Mouse (Mus musculus) intestine, postnatal 0 days (tissue): ENCODE results near the gene Serpinb1c. TPM values are rescaled to one million over a fixed set of nuclear protein-coding genes. Genes with fewer than 3 reads are reported as not detected.

Experiments used
- ATAC-seq: fragments of 200-750 bp; cut with Nextera tagmentation; 2 replicates; pipeline ENCODE4 v1.8.0; 2017; ENCODE audit warnings: mild to moderate bottlenecking, moderate TSS enrichment, moderate library complexity
- H3K27ac ChIP-seq: fragments of 300-500 bp; sonication (generic); 2 replicates; pipeline ENCODE4 v1.5.1; 2014; ENCODE audit warnings: mild to moderate bottlenecking, low read depth, low read length, moderate library complexity
- H3K27me3 ChIP-seq: fragments of 300-500 bp; sonication (generic); replicated peaks from 2 replicates; pipeline ENCODE4 v1.6.1; 2014; ENCODE audit warnings: low read length, mixed read lengths; ENCODE audit not compliant: control insufficient read depth, insufficient read depth
- H3K36me3 ChIP-seq: fragments of 300-500 bp; sonication (generic); 2 replicates; pipeline ENCODE4 v1.6.1; 2014; ENCODE audit warnings: mild to moderate bottlenecking, moderate library complexity; ENCODE audit not compliant: control insufficient read depth, insufficient read depth
- H3K4me1 ChIP-seq: fragments of 300-500 bp; sonication (generic); replicated peaks from 2 replicates; pipeline ENCODE4 v1.6.1; 2014; ENCODE audit warnings: antibody characterized with exemption, low read length, mixed read lengths; ENCODE audit not compliant: control insufficient read depth, insufficient read depth
- H3K4me2 ChIP-seq: fragments of 300-500 bp; sonication (generic); replicated peaks from 2 replicates; pipeline ENCODE4 v1.6.1; 2014; ENCODE audit warnings: low read depth, mild to moderate bottlenecking, moderate library complexity
- H3K4me3 ChIP-seq: fragments of 300-500 bp; sonication (generic); 2 replicates; pipeline ENCODE4 v1.5.1; 2014; ENCODE audit warnings: low read depth, low read length
- H3K9ac ChIP-seq: fragments of 300-500 bp; sonication (generic); 2 replicates; pipeline ENCODE4 v1.6.1; 2014; ENCODE audit warnings: mild to moderate bottlenecking, low read depth, low read length
- H3K9me3 ChIP-seq: fragments of 300-500 bp; sonication (generic); 2 replicates; pipeline ENCODE4 v1.6.1; 2016; ENCODE audit warnings: mixed run types; ENCODE audit not compliant: control insufficient read depth
- CTCF ChIP-seq: sonication (generic); IDR thresholded peaks from 2 replicates; pipeline ENCODE4 v1.5.1; 2016; ENCODE audit warnings: low read depth, mild to moderate bottlenecking, control low read depth, antibody characterized with exemption, moderate library complexity
- WGBS: fragments of 180-500 bp; shearing (Covaris S2); extraction: QIAGEN DNeasy Blood & Tissue Kit; methylation state at CpG from one replicate; pipeline ENCODE4 v1.1.7; 2014; 5-methylcytosine and 5-hydroxymethylcytosine counted together
- polyA plus RNA-seq: library from polyadenylated mRNA; unstranded; fragments of >200 nt; fragmentation: Nextera tagmentation; extraction: Ambion mirVana; gene quantifications from 2 replicates; pipeline ENCODE4 v1.2.1, GENCODE M21; 2015

The Serpinb1c gene
- polyA plus RNA-seq, 1 experiment from 2014 or later, result not detected

- Histone ChIP-seq H3K4me1 (peaks cover 2% of the 10 kb centered on the region; the same call in 1 of the 2 replicates), H3K9ac (no peak overlapping the region), H3K27me3 (no peaks in the 10 kb centered on the region), H3K4me3 (no peak overlapping the region), H3K27ac (no peak overlapping the region), H3K36me3 (peaks cover 40% of the 10 kb centered on the region), H3K9me3 (no peaks in the 10 kb centered on the region), H3K4me2 (no peak overlapping the region)
- ATAC-seq, result no peak
- TF ChIP-seq CTCF, result no peak
Observed at GRCm38 (mm10) chr13:32846221-32846620, 51.8 kb downstream of the Serpinb1c start.

- no peaks in the 10 kb centered on the region for H3K9me3 ChIP-seq
- H3K27ac ChIP-seq, result no peak overlapping the region
- H3K4me3 ChIP-seq, result no peak overlapping the region
- WGBS, result 93% methylated on average over 3 of the region's 3 CpGs
- H3K4me1 ChIP-seq, result no peaks in the 10 kb centered on the region
- no peak overlapping the region for H3K9ac ChIP-seq
- no peak overlapping the region for H3K4me2 ChIP-seq
- no peaks in the 10 kb centered on the region for H3K27me3 ChIP-seq
- ATAC-seq, result peak; percentile 34; the same call in 1 of the 2 replicates
- peaks cover 24% of the 10 kb centered on the region for H3K36me3 ChIP-seq
- no peak for TF ChIP-seq CTCF
Observed at GRCm38 (mm10) chr13:32841349-32841748, 56.7 kb downstream of the Serpinb1c start.

- no peak overlapping the region for H3K27ac ChIP-seq
- H3K9me3 ChIP-seq, result no peaks in the 10 kb centered on the region
- H3K9ac ChIP-seq, result no peak overlapping the region
- H3K4me2 ChIP-seq, result no peak overlapping the region
- ATAC-seq, result no peak
- TF ChIP-seq CTCF, result no peak
- 24% methylated on average over 1 of the region's 1 CpGs for WGBS
- H3K4me1 ChIP-seq, result no peaks in the 10 kb centered on the region
- H3K36me3 ChIP-seq, result peaks cover 15% of the 10 kb centered on the region; the same call in 1 of the 2 replicates
- H3K27me3 ChIP-seq, result no peaks in the 10 kb centered on the region
- H3K4me3 ChIP-seq, result no peak overlapping the region
Observed at GRCm38 (mm10) chr13:32839314-32839713, 58.7 kb downstream of the Serpinb1c start.

GRCm38 (mm10) chr13:32834513-32834912, 63.5 kb downstream of the Serpinb1c start:
- Histone ChIP-seq H3K36me3 (no peaks in the 10 kb centered on the region), H3K27ac (no peak overlapping the region), H3K4me3 (no peak overlapping the region), H3K4me1 (no peaks in the 10 kb centered on the region; the same call in 1 of the 2 replicates), H3K9me3 (no peaks in the 10 kb centered on the region), H3K27me3 (no peaks in the 10 kb centered on the region), H3K9ac (no peak overlapping the region), H3K4me2 (no peak overlapping the region)
- 91% methylated on average over 5 of the region's 5 CpGs for WGBS
- no peak for ATAC-seq
- no peak for TF ChIP-seq CTCF

- no peaks in the 10 kb centered on the region for H3K36me3 ChIP-seq
- H3K27ac ChIP-seq, result no peak overlapping the region
- TF ChIP-seq CTCF, result no peak
- no peak overlapping the region for H3K9ac ChIP-seq
- H3K9me3 ChIP-seq, result no peaks in the 10 kb centered on the region
- H3K4me2 ChIP-seq, result no peak overlapping the region
- ATAC-seq, result no peak
- no peak overlapping the region for H3K4me3 ChIP-seq
- no peaks in the 10 kb centered on the region for H3K27me3 ChIP-seq
- H3K4me1 ChIP-seq, result no peaks in the 10 kb centered on the region; the same call in 1 of the 2 replicates
- WGBS, result 78% methylated on average over 6 of the region's 6 CpGs
Observed at GRCm38 (mm10) chr13:32833237-32833636, 64.8 kb downstream of the Serpinb1c start.

GRCm38 (mm10) chr13:32832776-32833175, 65.2 kb downstream of the Serpinb1c start:
- ATAC-seq, result no peak
- H3K4me3 ChIP-seq, result no peak overlapping the region
- H3K36me3 ChIP-seq, result no peaks in the 10 kb centered on the region
- H3K27ac ChIP-seq, result peak overlapping the region; percentile 7; the same call in 1 of the 2 replicates
- 75% methylated on average over 3 of the region's 3 CpGs for WGBS
- no peaks in the 10 kb centered on the region for H3K27me3 ChIP-seq
- no peak overlapping the region for H3K4me2 ChIP-seq
- no peaks in the 10 kb centered on the region; the same call in 1 of the 2 replicates for H3K4me1 ChIP-seq
- H3K9ac ChIP-seq, result no peak overlapping the region
- no peak for TF ChIP-seq CTCF
- H3K9me3 ChIP-seq, result no peaks in the 10 kb centered on the region
